Mouse (Mus musculus): ENCODE results near the gene Vps52. TPM values are rescaled to one million over a fixed set of nuclear protein-coding genes. Genes with fewer than 3 reads are reported as not detected.

Gene Vps52
- total and polyA plus RNA-seq, 3 experiments, result 34.3 to 73.6 (median 39.9) TPM

DNA sequence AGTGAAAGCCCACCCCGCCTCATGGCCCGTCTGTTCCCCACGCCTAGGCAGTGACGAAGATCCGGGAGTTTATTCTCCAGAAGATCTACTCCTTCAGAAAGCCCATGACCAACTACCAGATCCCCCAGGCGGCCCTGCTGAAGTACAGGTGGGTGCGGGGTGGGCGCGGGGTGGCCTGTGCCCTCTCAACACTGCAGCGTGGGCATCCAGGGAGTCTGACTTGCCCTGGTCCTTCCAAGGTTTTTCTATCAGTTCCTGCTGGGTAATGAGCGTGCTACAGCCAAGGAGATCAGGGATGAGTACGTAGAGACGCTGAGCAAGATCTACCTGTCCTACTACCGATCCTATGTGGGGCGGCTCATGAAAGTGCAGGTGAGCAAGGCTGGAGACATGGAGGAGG lies 4.3 kb downstream of the Vps52 start:
- H3K36me3 ChIP-seq (replicated peaks in 1 of 2; ENCODE audit: control insufficient read depth in 1 of 2, insufficient read depth in 1 of 2, low read length in 1 of 2), result peaks cover 50 to 55% of the 10 kb centered on the region in 2 experiments
- dilution Hi-C loops (cut with MboI; ENCODE audit: extremely low pct_ligation_motif_present, extremely low pct_unique_long_range_greater_than_20kb, low sequenced_read_pairs), result no loop called here

GRCm38 (mm10) chr17:33962876-33963275 lies 7.3 kb downstream of the Vps52 start:
- Histone ChIP-seq H3K4me1 (ENCODE audit: control insufficient read depth in 1 of 2, insufficient read depth in 2 of 2) (peaks cover 2 to 14% of the 10 kb centered on the region in 2 experiments), H3K36me3 (replicated peaks in 1 of 2; ENCODE audit: control insufficient read depth in 1 of 2, insufficient read depth in 1 of 2, low read length in 1 of 2) (peaks cover 63 to 74% of the 10 kb centered on the region in 2 experiments)
- TF ChIP-seq MAX (IDR thresholded peaks at IDR 0.05; ENCODE audit: low read length) (no peak), MXI1 (IDR thresholded peaks at IDR 0.05; ENCODE audit: low read depth, low read length) (no peak), MAFK (IDR thresholded peaks at IDR 0.05; ENCODE audit: insufficient replicate concordance, low read length) (no peak), MAZ (IDR thresholded peaks at IDR 0.05; ENCODE audit: low read depth, low read length) (no peak), EP300 (IDR thresholded peaks at IDR 0.05; ENCODE audit: low read length) (no peak), CTCF (conservative IDR thresholded peaks at IDR 0.05 in 1 of 2, IDR thresholded peaks at IDR 0.05 in 1 of 2; ENCODE audit: low read depth in 2 of 2, low read length in 2 of 2) (no peak), MEF2A (IDR thresholded peaks at IDR 0.05; ENCODE audit: borderline replicate concordance, low read depth, low read length) (no peak), UBTF (IDR thresholded peaks at IDR 0.05; ENCODE audit: low read depth, low read length) (no peak), USF1 (IDR thresholded peaks at IDR 0.05; ENCODE audit: low read depth, low read length) (no peak), BHLHE40 (IDR thresholded peaks at IDR 0.05; ENCODE audit: low read depth, low read length) (no peak), USF2 (conservative IDR thresholded peaks at IDR 0.05; ENCODE audit: low read depth, low read length) (no peak), POLR2A (IDR thresholded peaks at IDR 0.05; ENCODE audit: low read depth, low read length) (no peak), ZNF384 (IDR thresholded peaks at IDR 0.05; ENCODE audit: low read depth, low read length) (no peak), ZC3H11A (IDR thresholded peaks at IDR 0.05; ENCODE audit: low read depth, low read length) (no peak), JUND (conservative IDR thresholded peaks at IDR 0.05; ENCODE audit: low read depth, low read length) (no peak), POLR2AphosphoS2 (IDR thresholded peaks at IDR 0.05; ENCODE audit: low read depth, low read length) (no peak), NELFE (IDR thresholded peaks at IDR 0.05; ENCODE audit: low read depth, low read length) (no peak)

More for the DNA sequence above, 4.3 kb downstream of the Vps52 start:
- Histone ChIP-seq H3K4me3 (replicated peaks in 1 of 3; ENCODE audit: low read depth in 2 of 3, low read length in 2 of 3, poor library complexity in 1 of 3) (no peak overlapping the region), H3K27me3 (replicated peaks) (no peaks in the 10 kb centered on the region), H3K9ac (ENCODE audit: insufficient read depth, low read depth) (no peak overlapping the region), H3K9me3 (replicated peaks; ENCODE audit: low read length) (no peaks in the 10 kb centered on the region), H3K4me1 (ENCODE audit: control insufficient read depth in 1 of 2, insufficient read depth in 2 of 2) (peaks cover 5 to 21% of the 10 kb centered on the region in 2 experiments), H3K27ac (ENCODE audit: insufficient read depth, low read depth) (no peak overlapping the region), H3K4me2 (ENCODE audit: insufficient read depth, low read depth, poor library complexity, severe bottlenecking) (no peak overlapping the region), H3K79me2 (replicated peaks; ENCODE audit: control insufficient read depth, extremely low read depth, insufficient read depth, poor library complexity, severe bottlenecking) (peaks cover 12% of the 10 kb centered on the region)
- in situ Hi-C loops (cut with MboI; ENCODE audit: low pct_ligation_motif_present, low pct_unique_long_range_greater_than_20kb, low sequenced_read_pairs), result no loop called here
- DNase-seq (ENCODE audit: extremely low read depth), result no peak
- no peak for TF ChIP-seq GABPA (IDR thresholded peaks at IDR 0.05; ENCODE audit: insufficient replicate concordance, low read depth, low read length)
- no peak for TF ChIP-seq MEF2A (IDR thresholded peaks at IDR 0.05; ENCODE audit: borderline replicate concordance, low read depth, low read length)
- no peak for TF ChIP-seq NRF1 (IDR thresholded peaks at IDR 0.05; ENCODE audit: low read depth, low read length)
- TF ChIP-seq MAFK (IDR thresholded peaks at IDR 0.05; ENCODE audit: insufficient replicate concordance, low read length), result no peak
- no peak for TF ChIP-seq RCOR1 (conservative IDR thresholded peaks at IDR 0.05; ENCODE audit: low read depth, low read length)
- TF ChIP-seq USF2 (conservative IDR thresholded peaks at IDR 0.05; ENCODE audit: low read depth, low read length), result no peak
- TF ChIP-seq EP300 (IDR thresholded peaks at IDR 0.05; ENCODE audit: low read length), result no peak
- no peak for TF ChIP-seq KAT2A (IDR thresholded peaks at IDR 0.05; ENCODE audit: insufficient replicate concordance, low read length)
- no peak for TF ChIP-seq USF1 (IDR thresholded peaks at IDR 0.05; ENCODE audit: low read depth, low read length)
- no peak for TF ChIP-seq TCF12 (IDR thresholded peaks at IDR 0.05; ENCODE audit: low read depth, low read length)
- TF ChIP-seq MXI1 (IDR thresholded peaks at IDR 0.05; ENCODE audit: low read depth, low read length), result no peak
- TF ChIP-seq UBTF (IDR thresholded peaks at IDR 0.05; ENCODE audit: low read depth, low read length), result no peak
- no peak for TF ChIP-seq ZKSCAN1 (IDR thresholded peaks at IDR 0.05; ENCODE audit: borderline replicate concordance, low read depth, low read length)
- TF ChIP-seq MAZ (IDR thresholded peaks at IDR 0.05; ENCODE audit: low read depth, low read length), result no peak
- TF ChIP-seq NELFE (IDR thresholded peaks at IDR 0.05; ENCODE audit: low read depth, low read length), result no peak
- no peak for TF ChIP-seq E2F4 (IDR thresholded peaks at IDR 0.05; ENCODE audit: insufficient replicate concordance, low read depth, low read length)
- TF ChIP-seq ZC3H11A (IDR thresholded peaks at IDR 0.05; ENCODE audit: low read depth, low read length), result no peak
- no peak for TF ChIP-seq CTCF (conservative IDR thresholded peaks at IDR 0.05 in 1 of 2, IDR thresholded peaks at IDR 0.05 in 1 of 2; ENCODE audit: low read depth in 2 of 2, low read length in 2 of 2)
- TF ChIP-seq ZNF384 (IDR thresholded peaks at IDR 0.05; ENCODE audit: low read depth, low read length), result no peak

More at GRCm38 (mm10) chr17:33962876-33963275, 7.3 kb downstream of the Vps52 start:
- no peaks in the 10 kb centered on the region for H3K9me3 ChIP-seq (replicated peaks; ENCODE audit: low read length)
- H3K9ac ChIP-seq (ENCODE audit: insufficient read depth, low read depth), result no peak overlapping the region
- no peak overlapping the region for H3K4me2 ChIP-seq (ENCODE audit: insufficient read depth, low read depth, poor library complexity, severe bottlenecking)
- H3K4me3 ChIP-seq (replicated peaks in 1 of 3; ENCODE audit: low read depth in 2 of 3, low read length in 2 of 3, poor library complexity in 1 of 3), result no peak overlapping the region
- H3K79me2 ChIP-seq (replicated peaks; ENCODE audit: control insufficient read depth, extremely low read depth, insufficient read depth, poor library complexity, severe bottlenecking), result no peaks in the 10 kb centered on the region
- H3K27me3 ChIP-seq (replicated peaks), result no peaks in the 10 kb centered on the region
- no peak for DNase-seq (ENCODE audit: extremely low read depth)
- dilution Hi-C loops (cut with MboI; ENCODE audit: extremely low pct_ligation_motif_present, extremely low pct_unique_long_range_greater_than_20kb, low sequenced_read_pairs), result no loop called here
- in situ Hi-C loops (cut with MboI; ENCODE audit: low pct_ligation_motif_present, low pct_unique_long_range_greater_than_20kb, low sequenced_read_pairs), result no loop called here
- no peak overlapping the region for H3K27ac ChIP-seq (ENCODE audit: insufficient read depth, low read depth)

Measured in CH12.LX (cell line).